Mouse (Mus musculus) colon, adult 2 months (tissue): ENCODE measurements around the gene Ccdc73. TPM values are rescaled to one million over a fixed set of nuclear protein-coding genes. Genes with fewer than 3 reads are reported as not detected.

Source experiments
- polyA plus RNA-seq: library from polyadenylated mRNA; depleted of rRNA; stranded (reverse); fragments of >200 nt; gene quantifications from 2 replicates; pipeline ENCODE4 v1.2.3, GENCODE M21; 2012; rRNA removed

Ccdc73 gene
- 1.0 TPM in 1 of 2 replicates, not detected in the other for polyA plus RNA-seq

DNA sequence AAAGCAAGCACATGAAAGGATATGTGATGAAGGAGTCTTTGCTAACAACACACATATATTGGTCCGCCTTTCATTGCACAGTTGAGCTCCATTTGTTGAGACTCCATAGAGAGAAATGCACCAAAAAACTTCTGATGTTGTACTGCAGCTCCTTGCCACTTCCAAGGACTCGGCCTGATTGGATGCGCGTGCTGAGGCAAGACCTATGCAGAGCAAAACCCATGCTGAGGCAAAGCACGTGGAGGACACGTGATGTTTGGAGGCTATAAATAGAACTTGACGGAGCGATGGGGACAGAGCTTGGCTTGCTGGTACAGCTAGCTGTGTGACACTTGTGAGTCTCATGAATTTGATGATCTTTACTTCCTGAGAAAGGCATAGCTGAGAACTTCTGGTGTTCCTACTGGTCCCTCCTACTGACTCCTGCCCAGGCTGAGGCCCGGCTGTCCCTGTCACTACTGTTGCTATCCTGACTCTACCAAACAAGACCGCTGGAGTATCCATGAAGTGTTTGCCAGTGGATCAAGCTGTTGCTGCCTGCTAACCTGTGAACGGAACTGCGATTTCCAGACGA lies at the start of gene Ccdc73:
Ccdc73 (plus strand) TSS at position 524 of the 574 bp plus-strand sequence.

DNA sequence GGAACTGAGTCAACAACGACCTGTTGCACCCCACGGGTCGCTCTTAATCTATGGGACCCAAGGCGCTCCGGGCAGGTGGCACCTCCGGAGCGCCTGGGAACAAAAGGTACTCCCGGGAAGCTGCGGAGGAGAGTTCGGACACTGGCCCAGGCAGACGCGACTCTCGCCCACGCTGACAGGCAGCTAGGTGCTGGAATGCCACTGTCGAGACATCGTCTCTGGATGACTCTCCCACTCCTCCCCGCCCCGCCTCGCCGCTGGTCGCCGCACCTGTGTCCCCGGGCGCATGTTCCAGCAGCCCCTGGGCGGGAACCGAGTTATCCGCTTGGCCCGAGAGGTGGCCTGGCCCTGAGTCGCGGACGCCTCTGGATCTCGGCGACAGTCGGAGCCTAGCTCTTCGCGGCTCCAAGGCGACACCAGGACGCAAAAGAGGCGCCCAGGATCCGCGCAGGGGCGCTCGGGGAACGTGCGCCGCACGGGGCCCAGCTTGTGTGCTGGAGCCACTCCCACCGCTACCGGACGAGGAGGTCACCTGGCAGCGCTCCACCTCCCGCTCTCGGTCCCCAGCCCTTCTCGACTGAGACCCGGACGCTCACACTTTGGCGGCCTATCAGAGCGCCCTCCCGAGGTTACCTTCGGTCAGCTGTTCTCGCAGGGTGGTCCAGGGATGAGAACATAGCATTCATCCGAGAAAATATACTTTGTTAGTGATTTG lies 18.2 kb upstream of the Ccdc73 start, which contains the start of gene Prrg4:
Prrg4 (minus strand) TSS at position 601 of the 715 bp plus-strand sequence.

DNA sequence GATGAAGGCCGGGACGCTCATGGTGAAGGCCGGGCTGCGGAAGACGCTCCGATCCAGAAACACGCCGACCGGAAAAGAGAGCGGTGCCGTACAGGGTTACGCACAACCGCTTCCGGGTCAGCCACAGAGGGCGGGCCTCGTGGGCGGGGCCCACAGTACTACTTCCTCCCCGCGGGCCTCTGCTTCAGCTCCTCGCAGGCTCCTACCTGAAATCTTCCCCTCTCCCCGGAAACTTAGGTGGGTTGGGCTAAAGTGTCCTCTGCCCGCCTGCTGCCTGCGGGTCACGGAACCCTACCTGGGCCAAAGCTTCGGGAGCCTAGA lies 149.3 kb downstream of the Ccdc73 start, which contains the start of gene Eif3m:
Eif3m (minus strand) TSS at position 114 of the 321 bp plus-strand sequence.

Other genes starting within 250 kb of the Ccdc73 start
- gene Tcp11l1, start 155.6 kb upstream of the Ccdc73 start, polyA plus RNA-seq: 2.2 and 2.5 TPM in 2 replicates
- gene Pin1rt1, start 151.4 kb upstream of the Ccdc73 start, polyA plus RNA-seq: not detected in 2 replicates
- gene Depdc7, start 124.9 kb upstream of the Ccdc73 start, polyA plus RNA-seq: 0.51 and 1.2 TPM in 2 replicates
- gene Qser1, start 51.0 kb upstream of the Ccdc73 start, polyA plus RNA-seq: 1.6 and 1.7 TPM in 2 replicates
- 0.38 and 0.64 TPM in 2 replicates for gene Prrg4, start 17.9 kb upstream of the Ccdc73 start, polyA plus RNA-seq
- 11.3 and 16.2 TPM in 2 replicates for gene Eif3m, start 149.3 kb downstream of the Ccdc73 start, polyA plus RNA-seq
- not detected in 2 replicates for gene Gm11060, start 224.2 kb downstream of the Ccdc73 start, polyA plus RNA-seq